Mouse (Mus musculus) CH12.LX (cell line): ENCODE measurements around the gene Ston2. TPM values are rescaled to one million over a fixed set of nuclear protein-coding genes. Genes with fewer than 3 reads are reported as not detected.

Experiments
- DNase-seq: peaks from one replicate; pipeline ENCODE4 v3.0.0-alpha.2; 2013; ENCODE audit errors: extremely low read depth
- H3K27ac ChIP-seq: 2 replicates; pipeline ENCODE4 v1.5.1; 2012; ENCODE audit warnings: low read depth, mild to moderate bottlenecking, control low read depth, moderate library complexity; ENCODE audit not compliant: insufficient read depth
- H3K27me3 ChIP-seq: replicated peaks from 2 replicates; pipeline ENCODE3; 2012; ENCODE audit warnings: inconsistent platforms
- H3K36me3 ChIP-seq, 2 experiments: replicated peaks in 1 of 2; 2 replicates each; pipeline versions ENCODE3 to v1.6.1; 2012; ENCODE audit warnings: inconsistent platforms in 1 of 2, low read length in 1 of 2, mild to moderate bottlenecking in 1 of 2, mixed read lengths in 1 of 2, moderate library complexity in 1 of 2; ENCODE audit not compliant: control insufficient read depth in 1 of 2, insufficient read depth in 1 of 2
- H3K4me1 ChIP-seq, 2 experiments: 2 replicates each; pipeline ENCODE4 v1.6.1; 2012; ENCODE audit warnings: inconsistent platforms in 1 of 2, moderate library complexity in 1 of 2; ENCODE audit not compliant: insufficient read depth in 2 of 2, control insufficient read depth in 1 of 2
- H3K4me2 ChIP-seq: 2 replicates; pipeline ENCODE4 v1.6.1; 2012; ENCODE audit warnings: low read depth, mild to moderate bottlenecking, control low read depth; ENCODE audit not compliant: poor library complexity, insufficient read depth, severe bottlenecking
- H3K4me3 ChIP-seq, 3 experiments: fragments of 150-350 bp in 1 of 3; sonication (generic) in 1 of 3; replicated peaks in 1 of 3; 2 replicates each; pipeline versions ENCODE3 to v1.5.1; 2011 to 2012; ENCODE audit warnings: low read depth in 2 of 3, low read length in 2 of 3, mild to moderate bottlenecking in 2 of 3, moderate library complexity in 2 of 3, control low read depth in 1 of 3, improper control_type of control experiment in 1 of 3, inconsistent platforms in 1 of 3, mixed read lengths in 1 of 3; ENCODE audit not compliant: poor library complexity in 1 of 3
- H3K79me2 ChIP-seq: replicated peaks from 2 replicates; pipeline ENCODE4 v1.6.1; 2012; ENCODE audit warnings: mild to moderate bottlenecking, moderate library complexity; ENCODE audit not compliant: control insufficient read depth, poor library complexity, insufficient read depth, severe bottlenecking; ENCODE audit errors: extremely low read depth
- H3K9ac ChIP-seq: 2 replicates; pipeline ENCODE4 v1.6.1; 2012; ENCODE audit warnings: low read depth, mild to moderate bottlenecking, control low read depth, moderate library complexity; ENCODE audit not compliant: insufficient read depth
- H3K9me3 ChIP-seq: replicated peaks from 2 replicates; pipeline ENCODE3; 2012; ENCODE audit warnings: low read length, inconsistent platforms, mixed read lengths
- CHD1 ChIP-seq: IDR thresholded peaks from 2 replicates; pipeline ENCODE4 v1.6.1; 2012; ENCODE audit warnings: low read depth, low read length, improper control_type of control experiment, inconsistent platforms
- CTCF ChIP-seq, 2 experiments: IDR thresholded peaks in 1 of 2; conservative IDR thresholded peaks in 1 of 2; 2 replicates each; pipeline ENCODE4 v1.5.1; 2011 to 2012; ENCODE audit warnings: low read depth in 2 of 2, low read length in 2 of 2, improper control_type of control experiment in 1 of 2, inconsistent platforms in 1 of 2, mild to moderate bottlenecking in 1 of 2, moderate library complexity in 1 of 2
- E2F4 ChIP-seq: IDR thresholded peaks from 2 replicates; pipeline ENCODE4 v1.6.1; 2011; ENCODE audit warnings: low read depth, low read length, improper control_type of control experiment; ENCODE audit not compliant: insufficient replicate concordance
- ELF1 ChIP-seq: IDR thresholded peaks from 2 replicates; pipeline ENCODE4 v1.6.1; 2014; ENCODE audit warnings: low read depth, mild to moderate bottlenecking, inconsistent platforms, low read length, improper control_type of control experiment
- EP300 ChIP-seq: IDR thresholded peaks from 2 replicates; pipeline ENCODE4 v1.6.1; 2011; ENCODE audit warnings: low read length, improper control_type of control experiment
- GABPA ChIP-seq: IDR thresholded peaks from 2 replicates; pipeline ENCODE4 v1.6.1; 2012; ENCODE audit warnings: low read depth, low read length, improper control_type of control experiment, inconsistent platforms; ENCODE audit not compliant: insufficient replicate concordance
- HCFC1 ChIP-seq: IDR thresholded peaks from 2 replicates; pipeline ENCODE4 v1.6.1; 2012; ENCODE audit warnings: low read depth, mild to moderate bottlenecking, inconsistent platforms, low read length, improper control_type of control experiment
- MYC ChIP-seq: IDR thresholded peaks from 2 replicates; pipeline ENCODE4 v1.6.1; 2011; ENCODE audit warnings: low read depth, mild to moderate bottlenecking, improper control_type of control experiment, low read length
- NRF1 ChIP-seq: IDR thresholded peaks from 2 replicates; pipeline ENCODE4 v1.6.1; 2014; ENCODE audit warnings: low read depth, mild to moderate bottlenecking, inconsistent platforms, low read length, improper control_type of control experiment, moderate library complexity
- POLR2A ChIP-seq: IDR thresholded peaks from 2 replicates; pipeline ENCODE4 v1.6.1; 2011; ENCODE audit warnings: low read depth, mild to moderate bottlenecking, improper control_type of control experiment, low read length
- POLR2AphosphoS2 ChIP-seq: IDR thresholded peaks from 2 replicates; pipeline ENCODE4 v1.6.1; 2011; ENCODE audit warnings: low read depth, low read length, improper control_type of control experiment
- RAD21 ChIP-seq: IDR thresholded peaks from 2 replicates; pipeline ENCODE4 v1.6.1; 2011; ENCODE audit warnings: low read depth, mild to moderate bottlenecking, low read length, improper control_type of control experiment, moderate library complexity
- SIN3A ChIP-seq: IDR thresholded peaks from 2 replicates; pipeline ENCODE4 v1.6.1; 2012; ENCODE audit warnings: low read length, improper control_type of control experiment, inconsistent platforms
- SMC3 ChIP-seq: IDR thresholded peaks from 2 replicates; pipeline ENCODE4 v1.6.1; 2011; ENCODE audit warnings: low read depth, low read length, improper control_type of control experiment
- TCF12 ChIP-seq: IDR thresholded peaks from 2 replicates; pipeline ENCODE4 v1.6.1; 2014; ENCODE audit warnings: low read depth, mild to moderate bottlenecking, inconsistent platforms, low read length, improper control_type of control experiment
- USF1 ChIP-seq: IDR thresholded peaks from 2 replicates; pipeline ENCODE4 v1.6.1; 2014; ENCODE audit warnings: low read depth, mild to moderate bottlenecking, inconsistent platforms, low read length, improper control_type of control experiment
- USF2 ChIP-seq: conservative IDR thresholded peaks from 2 replicates; pipeline ENCODE4 v1.6.1; 2011; ENCODE audit warnings: low read depth, low read length, improper control_type of control experiment
- dilution Hi-C: fragments of 300-500 bp; cut with MboI; formaldehyde crosslinking; loops from 2 replicates; pipeline ENCODE4 v1.14.3; 2020; ENCODE audit warnings: low sequenced_read_pairs; ENCODE audit not compliant: extremely low pct_unique_long_range_greater_than_20kb, extremely low pct_ligation_motif_present
- in situ Hi-C: fragments of 300-500 bp; cut with MboI; formaldehyde crosslinking; loops from 3 replicates; pipeline ENCODE4 v1.14.3; 2019; ENCODE audit warnings: low sequenced_read_pairs, low pct_ligation_motif_present, low pct_unique_long_range_greater_than_20kb, mixed read lengths
- polyA plus RNA-seq: library from polyadenylated mRNA; unstranded; fragments of >175 nt; gene quantifications from 2 replicates; pipeline ENCODE4 v1.2.1, GENCODE M21; 2012; ENCODE audit warnings: low read depth; ENCODE audit not compliant: insufficient read length
- total RNA-seq, 2 experiments: library from RNA; depleted of rRNA; stranded (reverse); fragments of 300-350 nt in 1 of 2; fragments of >200 nt in 1 of 2; gene quantifications; 2 replicates each; pipeline ENCODE4 v1.2.3; 2012 to 2014

The Ston2 gene
- total and polyA plus RNA-seq, 3 experiments: 0.21 to 0.34 TPM; not detected in 1

GRCm38 (mm10) chr12:91803207-91803932 is 15.2 kb upstream of the Ston2 start (continued):
- TF ChIP-seq USF2 (peak; percentile 64), GABPA (peak; percentile 32; the same call in 1 of the 2 replicates), TCF12 (peak; percentile 92), SIN3A (peak; percentile 82), CTCF (conservative IDR thresholded peaks at IDR 0.05 in 1 of 2, IDR thresholded peaks at IDR 0.05 in 1 of 2; ENCODE audit: low read depth in 2 of 2, low read length in 2 of 2) (no peak), RAD21 (no peak), HCFC1 (peak; percentile 34; the same call in 1 of the 2 replicates), SMC3 (no peak), MYC (peak; percentile 92), NRF1 (no peak), E2F4 (peak; percentile 57; the same call in 1 of the 2 replicates)

GRCm38 (mm10) chr12:91802586-91803206 is 14.5 kb upstream of the Ston2 start:
- Histone ChIP-seq H3K9me3 (no peaks in the 10 kb centered on the region), H3K4me1 (peaks cover 37 to 83% of the 10 kb centered on the region in 2 experiments), H3K27me3 (no peaks in the 10 kb centered on the region), H3K36me3 (peaks cover 0 to 9% of the 10 kb centered on the region in 2 experiments), H3K9ac (peak overlapping the region; percentile 59), H3K4me2 (peak overlapping the region; percentile 83), H3K27ac (peak overlapping the region; percentile 99), H3K79me2 (0 out of 2 replicates have a peak, but pooled peaks cover 1% of the 10 kb centered on the region), H3K4me3 (peak overlapping the region in 2 of 3 experiments; percentile 29 to 38)
- dilution Hi-C loops (no loop called here), in situ Hi-C loops (no loop called here)
- TF ChIP-seq EP300: no peak
- TF ChIP-seq ELF1: peak; percentile 84
- peak; percentile 58; the same call in 1 of the 2 replicates for TF ChIP-seq NRF1
- no peak for TF ChIP-seq POLR2AphosphoS2
- TF ChIP-seq HCFC1: peak; percentile 72
- TF ChIP-seq CHD1: peak; percentile 90
- TF ChIP-seq USF1: no peak
- peak; percentile 41 for TF ChIP-seq POLR2A
- peak; percentile 81 for DNase-seq
